Mouse (Mus musculus) liver, adult (tissue): ENCODE data around the gene Lrpap1.

Source experiments
- GATA4 ChIP-seq: IDR thresholded peaks from 2 replicates; pipeline ENCODE4 v1.6.1; 2014; ENCODE audit warnings: mild to moderate bottlenecking, low read length; ENCODE audit not compliant: insufficient replicate concordance

Gene Lrpap1

DNA sequence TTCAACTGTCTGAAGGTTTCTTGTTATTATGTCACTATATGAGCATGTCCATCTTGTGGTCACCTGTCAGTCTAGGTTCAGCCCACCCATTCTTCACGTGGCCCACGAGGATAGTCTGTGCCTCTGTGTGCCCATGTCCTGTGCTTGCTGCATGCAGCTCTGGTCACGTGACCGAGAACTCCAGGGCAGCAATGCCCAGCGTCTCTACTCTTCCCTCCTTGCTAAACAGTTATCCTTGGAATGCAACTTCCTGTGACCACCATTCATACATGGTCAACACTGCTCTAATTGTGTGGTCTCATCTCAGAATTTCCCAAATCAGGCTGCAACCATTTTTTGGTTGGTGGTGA, 16.0 kb downstream of the Lrpap1 start:
- no peak for TF ChIP-seq GATA4

GRCm38 (mm10) chr5:35088785-35089613, 16.6 kb downstream of the Lrpap1 start:
- TF ChIP-seq GATA4, result no peak

DNA sequence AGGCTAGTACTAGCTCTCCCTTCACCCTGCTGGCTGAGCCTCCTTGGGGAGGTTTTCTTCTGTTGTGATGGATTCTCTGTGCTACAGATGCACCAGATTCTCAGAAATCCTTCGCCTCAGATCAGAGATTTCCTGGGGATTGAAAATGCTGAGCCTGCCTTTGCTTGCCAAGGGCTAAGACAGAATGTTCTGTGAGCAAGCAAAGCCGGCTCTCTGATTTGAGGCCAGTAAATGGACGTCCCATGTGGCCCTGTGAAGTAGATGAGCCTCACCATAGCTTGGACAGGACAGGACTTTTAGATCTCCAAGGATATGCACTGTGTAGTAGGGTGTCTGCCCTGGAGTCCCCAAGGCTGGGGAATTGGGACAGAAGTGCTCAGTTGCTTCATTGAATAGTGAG, 20.7 kb downstream of the Lrpap1 start:
- no peak for TF ChIP-seq GATA4

DNA sequence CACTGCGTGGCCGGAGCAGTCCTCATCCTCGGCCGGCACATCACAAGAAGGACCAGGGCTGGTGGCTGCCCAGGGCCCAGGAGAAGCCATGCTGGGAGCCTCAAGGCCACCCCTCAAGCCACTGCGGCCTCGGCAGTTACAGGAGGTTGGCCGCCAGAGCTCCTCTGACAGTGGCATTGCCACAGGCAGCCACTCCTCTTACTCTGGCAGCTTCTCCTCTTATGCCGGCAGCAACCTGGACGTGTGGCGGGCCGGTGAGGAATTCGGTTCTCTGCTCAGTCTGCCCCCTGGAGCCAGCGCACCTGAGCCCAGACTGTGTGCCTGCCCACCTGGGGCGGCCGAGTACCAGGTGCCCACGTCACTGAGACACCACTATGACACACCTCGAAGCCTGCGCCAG, 26.5 kb downstream of the Lrpap1 start:
- TF ChIP-seq GATA4, result no peak

GRCm38 (mm10) chr5:35076369-35076768, 29.2 kb downstream of the Lrpap1 start:
- TF ChIP-seq GATA4, result no peak

- TF ChIP-seq GATA4, result no peak
Observed at GRCm38 (mm10) chr5:35073992-35074391, 31.6 kb downstream of the Lrpap1 start.

DNA sequence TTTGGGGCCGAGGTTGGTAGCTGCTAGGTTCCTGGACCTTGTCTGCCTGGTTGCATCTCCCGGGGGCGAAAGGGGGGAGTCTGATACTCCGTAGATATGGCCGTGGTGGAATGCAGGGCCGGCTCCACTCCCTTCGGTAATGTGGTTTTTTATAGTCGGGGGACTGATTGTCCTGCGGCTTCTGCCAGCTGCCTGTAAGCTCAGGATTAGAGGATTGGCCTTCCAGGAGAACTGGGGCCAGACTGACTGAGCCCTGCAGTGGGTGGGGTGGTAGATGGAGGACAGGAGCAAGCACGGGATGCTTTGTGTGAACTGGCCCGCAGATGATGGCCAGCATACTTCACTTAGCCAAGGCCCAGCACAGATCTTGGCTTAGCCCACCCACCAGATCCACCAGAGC, 32.3 kb downstream of the Lrpap1 start:
- no peak for TF ChIP-seq GATA4

DNA sequence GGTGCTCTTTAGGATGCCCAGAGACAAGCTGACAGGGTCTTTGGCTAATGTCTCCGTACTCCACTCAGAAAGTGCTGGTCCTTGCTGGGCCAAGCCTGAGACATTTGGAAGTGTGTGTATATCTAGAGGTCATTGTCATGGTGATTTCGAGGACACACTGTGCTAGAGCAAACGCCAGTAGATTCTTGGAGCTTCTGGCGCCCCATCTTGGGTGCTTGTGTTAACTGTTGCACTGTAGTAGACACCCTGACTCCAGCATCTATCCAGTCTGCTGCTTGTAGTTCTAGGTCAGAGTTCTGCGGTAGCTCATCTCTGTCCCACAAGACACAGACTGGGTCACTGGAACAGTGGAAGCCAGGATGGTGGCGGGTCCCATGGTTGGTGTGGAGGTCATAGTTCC, 33.7 kb downstream of the Lrpap1 start:
- no peak for TF ChIP-seq GATA4

DNA sequence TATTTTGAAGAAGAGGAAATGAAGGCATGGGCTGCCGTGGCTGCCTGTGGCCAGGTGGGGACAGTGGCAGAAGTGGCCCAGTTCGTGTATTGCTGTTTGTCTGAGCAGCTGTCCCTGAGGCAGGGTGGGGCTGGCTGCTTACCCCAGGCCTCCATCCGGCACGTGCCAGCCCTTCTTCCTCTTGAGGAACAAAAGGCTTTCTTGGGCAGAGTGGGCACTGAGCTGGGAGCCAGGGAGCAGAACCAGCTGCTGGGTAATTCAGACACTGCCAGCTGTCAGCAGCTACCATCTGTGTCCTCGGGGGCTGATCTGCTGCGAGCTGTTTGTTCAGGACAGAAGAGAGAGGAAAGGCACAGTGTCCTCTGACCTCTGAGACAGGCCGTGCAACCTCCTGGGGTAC, 34.6 kb downstream of the Lrpap1 start:
- TF ChIP-seq GATA4, result no peak

GRCm38 (mm10) chr5:35070314-35070713, 35.3 kb downstream of the Lrpap1 start:
- no peak for TF ChIP-seq GATA4

GRCm38 (mm10) chr5:35069841-35070240, 35.7 kb downstream of the Lrpap1 start:
- TF ChIP-seq GATA4, result no peak

DNA sequence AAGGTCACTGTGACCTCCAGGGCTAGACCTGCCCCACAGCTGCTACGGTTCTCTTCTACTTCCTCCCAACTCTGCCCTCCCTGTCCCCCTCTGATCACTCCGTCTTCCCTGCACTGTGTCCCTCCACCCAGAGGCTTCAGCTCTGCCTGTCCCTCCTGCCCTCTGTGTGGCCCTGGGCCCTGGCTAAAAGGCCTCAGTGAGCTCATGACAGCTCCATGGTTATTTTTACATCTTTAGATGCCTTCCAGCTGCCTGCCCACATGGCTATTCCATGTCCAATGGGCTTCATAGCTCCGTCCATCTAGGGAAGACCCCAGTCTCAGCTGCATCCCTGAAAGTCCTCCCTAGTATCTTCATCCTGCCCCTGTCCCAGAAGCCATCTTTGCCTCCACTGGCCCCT, 45.5 kb downstream of the Lrpap1 start:
- no peak for TF ChIP-seq GATA4

DNA sequence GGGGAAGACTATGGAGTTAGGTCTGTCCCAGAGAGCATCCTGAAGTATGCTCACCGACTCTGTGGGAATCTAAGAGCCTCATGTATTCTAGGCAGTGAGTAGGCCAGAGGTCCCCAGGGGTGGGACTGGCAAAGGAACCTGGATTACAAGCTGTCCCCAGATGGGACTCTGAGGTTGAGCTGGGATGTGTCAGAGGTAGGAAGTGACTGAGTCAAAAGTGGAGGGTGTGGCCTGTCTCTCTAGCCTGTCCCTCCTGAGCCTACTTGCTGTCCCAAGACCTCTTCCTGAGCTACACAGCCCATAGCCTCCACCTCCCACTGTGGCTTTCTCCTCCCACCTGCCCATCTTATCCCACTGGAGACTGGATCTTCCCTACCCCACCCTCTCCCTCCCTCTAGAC, 47.4 kb downstream of the Lrpap1 start:
- TF ChIP-seq GATA4, result no peak

DNA sequence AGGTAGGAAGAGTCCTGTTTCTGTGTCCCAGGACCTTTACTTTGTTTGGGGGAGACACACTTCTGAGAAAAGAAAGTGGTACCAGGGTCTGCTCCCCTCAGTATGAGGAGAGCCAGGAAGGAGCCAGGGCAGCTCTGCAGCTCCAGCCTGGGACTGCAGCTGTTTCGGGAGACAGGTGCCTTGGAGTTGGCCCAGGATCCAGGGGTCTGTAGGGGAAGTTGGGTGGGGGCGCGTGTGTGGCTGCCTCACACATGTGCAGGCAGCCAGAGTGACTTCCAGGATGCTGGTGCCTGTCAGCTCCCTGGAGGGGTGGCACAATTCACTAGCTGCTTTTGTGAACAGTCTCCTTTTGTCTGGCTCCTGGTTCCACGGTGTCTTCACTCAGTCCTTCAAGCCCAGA, 48.0 kb downstream of the Lrpap1 start:
- TF ChIP-seq GATA4, result no peak

GRCm38 (mm10) chr5:35056604-35057432, 48.7 kb downstream of the Lrpap1 start, which contains the start of gene Dok7:
Dok7 (plus strand) TSS chr5:35056766.
- TF ChIP-seq GATA4, result no peak

GRCm38 (mm10) chr5:35055076-35055475, 50.5 kb downstream of the Lrpap1 start:
- TF ChIP-seq GATA4, result no peak
